ENCODE assay signal across 9 mouse cellular contexts in the genomic region with DNA sequence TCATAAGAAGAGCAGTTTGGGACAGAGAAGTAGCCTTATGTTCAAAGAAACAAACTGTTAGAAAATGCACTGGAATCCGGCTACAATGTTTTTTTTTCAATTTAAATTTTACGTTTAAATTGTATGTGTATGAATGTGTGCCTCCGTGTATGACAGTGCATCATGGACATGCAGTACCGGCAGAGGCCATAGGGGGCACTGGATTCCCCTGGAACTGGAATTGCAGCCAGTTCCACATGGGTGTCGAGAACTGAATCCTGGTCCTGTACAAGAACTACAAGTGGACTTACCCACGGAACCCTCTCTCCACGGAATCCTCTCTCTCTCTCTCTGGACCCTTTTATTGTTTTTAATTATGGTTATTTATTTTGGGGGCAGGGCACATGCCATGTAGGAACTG. TPM values are rescaled to one million over a fixed set of nuclear protein-coding genes. Genes with fewer than 3 reads are reported as not detected.
A peak's percentile ranks its signal among the peaks of the same experiment; 100 is the strongest.
DNase-seq lines count a peak whose midpoint lies in the region; ATAC-seq and TF ChIP-seq lines count a peak whose summit lies in the region.
"Had no signal": no experiment of that assay in that cellular context is flagged by ENCODE, and none has a peak within 500 bp of the region (broad histone marks: within the 10 kb centered on the region; RNA-seq: fewer than 3 reads in every experiment).

No protein-coding gene starts in this region.

- intact Hi-C loops in gastrocnemius, adult 2 months (cut with DNase I): loop anchor here (10.0 kb wide), 1 partner anchor 319 kb away; no protein-coding TSS in a partner anchor
- intact Hi-C loops in gastrocnemius, postnatal 14 days (cut with DNase I; ENCODE audit: low total_unique reads): no loop called here

- no peaks in the 10 kb centered on the region for H3K27me3 ChIP-seq in midbrain, embryonic 11.5 days (ENCODE audit: control insufficient read depth, insufficient read depth, low read length)
- no peaks in the 10 kb centered on the region for H3K27me3 ChIP-seq in midbrain, embryonic 15.5 days (replicated peaks)
- H3K27me3 ChIP-seq: intestine, embryonic 15.5 days had no signal

- H3K4me2 ChIP-seq in midbrain, embryonic 11.5 days: no peak overlapping the region
- H3K4me2 ChIP-seq in midbrain, embryonic 15.5 days: no peak overlapping the region
- H3K4me2 ChIP-seq: intestine, embryonic 15.5 days had no signal

- 92% methylated on average over 7 of the region's 7 CpGs for WGBS in midbrain, embryonic 11.5 days
- 93% methylated on average over 7 of the region's 7 CpGs for WGBS in midbrain, embryonic 15.5 days

- no peak overlapping the region for H3K9ac ChIP-seq in midbrain, embryonic 11.5 days (ENCODE audit: low read length)
- no peak overlapping the region for H3K9ac ChIP-seq in midbrain, embryonic 15.5 days
- H3K9ac ChIP-seq: intestine, embryonic 15.5 days had no signal

- no peak overlapping the region for H3K27ac ChIP-seq in gastrocnemius, adult 2 months
- H3K27ac ChIP-seq in midbrain, embryonic 11.5 days (ENCODE audit: low read depth, low read length): no peak overlapping the region
- no peak overlapping the region for H3K27ac ChIP-seq in midbrain, embryonic 15.5 days
- H3K27ac ChIP-seq: intestine, embryonic 15.5 days had no signal

- no peaks in the 10 kb centered on the region for H3K36me3 ChIP-seq in midbrain, embryonic 11.5 days (ENCODE audit: control insufficient read depth, insufficient read depth, low read length)
- H3K36me3 ChIP-seq in midbrain, embryonic 15.5 days (replicated peaks): no peaks in the 10 kb centered on the region
- H3K36me3 ChIP-seq: intestine, embryonic 15.5 days had no signal

- ATAC-seq in midbrain, embryonic 11.5 days (ENCODE audit: low FRiP score): no peak
- ATAC-seq in midbrain, embryonic 15.5 days (replicated peaks): no peak
- no peak for ATAC-seq in activated CD4-positive, CD25-positive, alpha-beta regulatory T cell, adult 4 months
- ATAC-seq: intestine, embryonic 15.5 days had no signal

- TF ChIP-seq CTCF in gastrocnemius, adult 2 months (IDR thresholded peaks at IDR 0.05): peak; percentile 54

- H3K4me3 ChIP-seq in gastrocnemius, adult 2 months: no peak overlapping the region
- no peak overlapping the region for H3K4me3 ChIP-seq in midbrain, embryonic 11.5 days (ENCODE audit: low read depth, low read length)
- no peak overlapping the region for H3K4me3 ChIP-seq in midbrain, embryonic 15.5 days
- H3K4me3 ChIP-seq: intestine, embryonic 15.5 days had no signal

- DNase-seq in gastrocnemius, adult 2 months: no peak
- DNase-seq in gastrocnemius, postnatal 14 days: no peak
- peak; percentile 87 for DNase-seq in midbrain, embryonic 11.5 days (ENCODE audit: low spot score, missing footprints)
- DNase-seq in NIH3T3 (ENCODE audit: low read depth): peak; percentile 48
- DNase-seq in retina, postnatal 1 day: peak; percentile 13
- DNase-seq in urinary bladder, adult 2 months (ENCODE audit: low spot score): no peak

- H3K4me1 ChIP-seq in midbrain, embryonic 11.5 days (ENCODE audit: control insufficient read depth, insufficient read depth, low read length): peaks cover 10% of the 10 kb centered on the region
- peaks cover 15% of the 10 kb centered on the region for H3K4me1 ChIP-seq in midbrain, embryonic 15.5 days

- no peaks in the 10 kb centered on the region for H3K9me3 ChIP-seq in midbrain, embryonic 11.5 days (ENCODE audit: control insufficient read depth, low read length)
- no peaks in the 10 kb centered on the region for H3K9me3 ChIP-seq in midbrain, embryonic 15.5 days
- H3K9me3 ChIP-seq: intestine, embryonic 15.5 days had no signal

RNA-seq across cellular contexts. Expression of gene Nup107, which starts 3.7 kb away (rescaled TPM):
- 1 to 10 TPM; 5.8 to 6.6 TPM for total RNA-seq in gastrocnemius, adult 2 months (2021)
- total RNA-seq in gastrocnemius, postnatal 14 days (2021): 1 to 10 TPM; 7.0 to 7.6 TPM
- polyA plus RNA-seq in midbrain, embryonic 11.5 days (2014; fragmentation: Nextera tagmentation; extraction: Ambion mirVana): 95.1 and 99.0 TPM in 2 replicates
- 33.7 and 34.7 TPM in 2 replicates for polyA plus RNA-seq in midbrain, embryonic 15.5 days (2015; fragmentation: Nextera tagmentation; extraction: Ambion mirVana)
- polyA plus RNA-seq in activated CD4-positive, CD25-positive, alpha-beta regulatory T cell, adult 4 months (2017; shearing (Covaris generic)): 10 to 100 TPM; 45.3 to 51.8 TPM
- 14.1 and 17.5 TPM in 2 replicates for polyA plus RNA-seq in urinary bladder, adult 2 months (2012; rRNA removed)

RNA-seq across cellular contexts. Expression of gene Rap1b, which starts 49.7 kb away (rescaled TPM):
- 10 to 100 TPM; 18.6 to 26.4 TPM for total RNA-seq in gastrocnemius, adult 2 months (2021)
- total RNA-seq in gastrocnemius, postnatal 14 days (2021): 10 to 100 TPM; 29.5 to 36.0 TPM
- polyA plus RNA-seq in midbrain, embryonic 11.5 days (2014; fragmentation: Nextera tagmentation; extraction: Ambion mirVana): 172 and 178 TPM in 2 replicates
- 166 and 168 TPM in 2 replicates for polyA plus RNA-seq in midbrain, embryonic 15.5 days (2015; fragmentation: Nextera tagmentation; extraction: Ambion mirVana)
- 100 to 1,000 TPM in 1 of 2 experiments, 10 to 100 TPM in 1; 83.0 to 107 TPM for polyA plus RNA-seq in activated CD4-positive, CD25-positive, alpha-beta regulatory T cell, adult 4 months (2017; shearing (Covaris generic))
- 114 TPM in 2 replicates for polyA plus RNA-seq in urinary bladder, adult 2 months (2012; rRNA removed)

RNA-seq across cellular contexts. Expression of gene Slc35e3, which starts 50.0 kb away (rescaled TPM):
- total RNA-seq in gastrocnemius, adult 2 months (2021): 1 to 10 TPM; 4.6 to 5.1 TPM
- total RNA-seq in gastrocnemius, postnatal 14 days (2021): 1 to 10 TPM; 5.2 to 6.1 TPM
- polyA plus RNA-seq in midbrain, embryonic 11.5 days (2014; fragmentation: Nextera tagmentation; extraction: Ambion mirVana): 21.4 TPM in 2 replicates
- polyA plus RNA-seq in midbrain, embryonic 15.5 days (2015; fragmentation: Nextera tagmentation; extraction: Ambion mirVana): 34.4 and 37.1 TPM in 2 replicates
- 1 to 10 TPM; 1.7 TPM for polyA plus RNA-seq in activated CD4-positive, CD25-positive, alpha-beta regulatory T cell, adult 4 months (2017; shearing (Covaris generic))
- 12.1 and 12.4 TPM in 2 replicates for polyA plus RNA-seq in urinary bladder, adult 2 months (2012; rRNA removed)

Comparison
In these comparisons a context has a peak if more than half of its experiments do, and no peak if none do; other contexts are left out.
1. DNase-seq: peak in midbrain, embryonic 11.5 days (single experiment), NIH3T3 (single experiment) and retina, postnatal 1 day (single experiment); none in gastrocnemius, adult 2 months (single experiment), gastrocnemius, postnatal 14 days (single experiment) and urinary bladder, adult 2 months (single experiment).